Mouse (Mus musculus): Measurements from ENCODE around the gene Cdc42bpg.
A peak's percentile ranks its signal among the peaks of the same experiment; 100 is the strongest.
"Not testable (repeated sequence)": the region's sequence is repeated elsewhere in the genome, so short reads cannot be mapped to it uniquely, and the experiment has no call there.

The Cdc42bpg gene

GRCm38 (mm10) chr19:6276426-6277421, 29.5 kb upstream of the Cdc42bpg start, which contains the start of gene Ehd1:
Ehd1 (plus strand) TSS chr19:6276725.
- DNase-seq (ENCODE audit: low spot score in 2 of 2): peak; percentile 93 to 98

- DNase-seq (ENCODE audit: low spot score in 2 of 2): no peak
These were observed 28.4 kb upstream of the Cdc42bpg start for GRCm38 (mm10) chr19:6277661-6278438.

- DNase-seq (ENCODE audit: low spot score in 2 of 2): no peak
These were observed 27.7 kb upstream of the Cdc42bpg start for GRCm38 (mm10) chr19:6278439-6279073.

GRCm38 (mm10) chr19:6279481-6280144, 26.6 kb upstream of the Cdc42bpg start:
- DNase-seq (ENCODE audit: low spot score in 2 of 2): no peak

GRCm38 (mm10) chr19:6280554-6280953, 25.7 kb upstream of the Cdc42bpg start:
- DNase-seq (ENCODE audit: low spot score in 2 of 2): no peak

GRCm38 (mm10) chr19:6281122-6282020, 24.9 kb upstream of the Cdc42bpg start:
- DNase-seq (ENCODE audit: low spot score in 2 of 2): no peak

- no peak for DNase-seq (ENCODE audit: low spot score in 2 of 2)
These were observed 23.3 kb upstream of the Cdc42bpg start for GRCm38 (mm10) chr19:6283001-6283400.

GRCm38 (mm10) chr19:6284502-6284901, 21.8 kb upstream of the Cdc42bpg start:
- DNase-seq (ENCODE audit: low spot score in 2 of 2): no peak

GRCm38 (mm10) chr19:6285226-6285625, 21.0 kb upstream of the Cdc42bpg start:
- DNase-seq (ENCODE audit: low spot score in 2 of 2): no peak

- DNase-seq (ENCODE audit: low spot score in 2 of 2): no peak
These were observed 20.4 kb upstream of the Cdc42bpg start for GRCm38 (mm10) chr19:6285632-6286433.

GRCm38 (mm10) chr19:6286434-6287401, 19.5 kb upstream of the Cdc42bpg start:
- no peak for DNase-seq (ENCODE audit: low spot score in 2 of 2)

- DNase-seq (ENCODE audit: low spot score in 2 of 2): no peak
These were observed 17.9 kb upstream of the Cdc42bpg start for GRCm38 (mm10) chr19:6288236-6288894.

- no peak for DNase-seq (ENCODE audit: low spot score in 2 of 2)
These were observed 16.5 kb upstream of the Cdc42bpg start for GRCm38 (mm10) chr19:6289696-6290238.

- not testable (repeated sequence) for DNase-seq (ENCODE audit: low spot score in 2 of 2)
These were observed 15.5 kb upstream of the Cdc42bpg start for GRCm38 (mm10) chr19:6290720-6291116.

- DNase-seq (ENCODE audit: low spot score in 2 of 2): no peak
These were observed 15.0 kb upstream of the Cdc42bpg start for GRCm38 (mm10) chr19:6291117-6291781.

- no peak for DNase-seq (ENCODE audit: low spot score in 2 of 2)
These were observed 14.0 kb upstream of the Cdc42bpg start for GRCm38 (mm10) chr19:6292262-6292661.

- DNase-seq (ENCODE audit: low spot score in 2 of 2): no peak
These were observed 12.0 kb upstream of the Cdc42bpg start for GRCm38 (mm10) chr19:6294301-6294700.

Measured in frontal cortex, postnatal 36 days (tissue).